Mouse (Mus musculus): ENCODE data around the gene 4933427D14Rik. TPM values are rescaled to one million over a fixed set of nuclear protein-coding genes. Genes with fewer than 3 reads are reported as not detected.

The 4933427D14Rik gene
- 22.8 and 23.5 TPM in 2 replicates for polyA plus RNA-seq (2015; fragmentation: Nextera tagmentation; extraction: Ambion mirVana)

DNA sequence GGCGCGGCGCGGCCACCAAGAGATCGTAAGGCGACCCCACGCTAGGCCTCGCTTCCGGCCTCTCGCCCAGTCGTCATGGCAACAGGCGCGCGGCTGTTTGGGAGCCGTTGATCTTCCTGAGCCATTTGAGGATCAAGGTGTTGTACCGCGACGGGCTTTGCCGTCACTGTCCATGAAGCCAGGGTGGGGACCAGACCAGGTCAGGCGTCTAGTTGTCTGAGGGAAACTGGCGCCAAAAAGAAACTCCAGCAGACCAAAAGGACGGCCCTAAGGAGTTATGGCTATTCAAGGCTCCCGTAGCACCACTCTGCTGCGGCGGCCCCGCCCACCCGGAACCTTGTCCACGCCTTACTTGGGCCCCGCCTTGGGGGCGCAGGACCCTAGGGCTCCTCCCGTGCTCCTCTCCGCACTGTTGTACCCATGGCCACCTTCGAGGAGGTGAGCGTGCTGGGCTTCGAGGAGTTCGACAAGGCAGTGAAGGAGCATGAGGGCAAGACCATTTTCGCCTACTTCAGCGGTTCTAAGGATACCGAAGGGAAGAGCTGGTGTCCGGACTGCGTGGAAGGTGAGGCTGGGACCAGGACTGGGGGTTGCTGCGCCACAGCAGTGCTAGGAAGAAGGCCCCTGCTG lies at the start of gene 4933427D14Rik, which contains the start of gene Txndc17:
Gene 4933427D14Rik, minus strand, starts transcription at position 256 of the 630 bp plus-strand sequence.
Gene Txndc17, plus strand, starts transcription at position 344 of the 630 bp plus-strand sequence.
- Histone ChIP-seq H3K36me3 (peaks cover 28% of the 10 kb centered on the region), H3K4me3 (peak within 1 kb of the TSS; percentile 94), H3K9ac (replicated peaks) (peak within 1 kb of the TSS; percentile 74), H3K27me3 (no peaks in the 10 kb centered on the region), H3K4me2 (replicated peaks) (peak within 1 kb of the TSS; percentile 87), H3K4me1 (peaks cover 41% of the 10 kb centered on the region), H3K9me3 (no peaks in the 10 kb centered on the region), H3K27ac (replicated peaks) (peak within 1 kb of the TSS; percentile 74)
- peak; percentile 92 for ATAC-seq (replicated peaks)
- WGBS: 0% methylated on average over 42 of the region's 42 CpGs

DNA sequence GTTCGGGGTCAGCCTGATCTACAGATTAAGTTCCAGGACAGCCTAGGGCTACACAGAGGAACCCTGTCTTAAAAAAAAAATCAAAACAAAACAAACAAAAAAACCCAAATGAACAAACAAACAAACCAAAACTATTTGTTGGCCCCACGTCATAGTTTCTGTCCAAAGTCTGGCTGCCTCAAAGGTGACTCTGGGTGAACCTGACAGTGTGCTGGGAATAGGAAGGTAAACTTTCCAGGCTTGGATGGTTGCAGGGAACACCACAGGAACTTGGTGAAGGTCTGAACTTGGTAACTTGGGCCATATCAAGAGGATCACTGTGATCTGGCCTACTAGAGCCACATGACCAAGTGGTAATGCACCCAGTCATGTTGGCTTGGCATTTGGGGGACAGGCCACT lies 49.2 kb upstream of the 4933427D14Rik start:
- H3K4me1 ChIP-seq: no peaks in the 10 kb centered on the region
- H3K9me3 ChIP-seq: no peaks in the 10 kb centered on the region
- no peak overlapping the region for H3K4me2 ChIP-seq (replicated peaks)
- 91% methylated on average over 2 of the region's 2 CpGs for WGBS
- no peaks in the 10 kb centered on the region for H3K27me3 ChIP-seq
- no peak overlapping the region for H3K27ac ChIP-seq (replicated peaks)
- ATAC-seq (replicated peaks): no peak
- no peak overlapping the region for H3K4me3 ChIP-seq
- no peak overlapping the region for H3K9ac ChIP-seq (replicated peaks)
- no peaks in the 10 kb centered on the region for H3K36me3 ChIP-seq

DNA sequence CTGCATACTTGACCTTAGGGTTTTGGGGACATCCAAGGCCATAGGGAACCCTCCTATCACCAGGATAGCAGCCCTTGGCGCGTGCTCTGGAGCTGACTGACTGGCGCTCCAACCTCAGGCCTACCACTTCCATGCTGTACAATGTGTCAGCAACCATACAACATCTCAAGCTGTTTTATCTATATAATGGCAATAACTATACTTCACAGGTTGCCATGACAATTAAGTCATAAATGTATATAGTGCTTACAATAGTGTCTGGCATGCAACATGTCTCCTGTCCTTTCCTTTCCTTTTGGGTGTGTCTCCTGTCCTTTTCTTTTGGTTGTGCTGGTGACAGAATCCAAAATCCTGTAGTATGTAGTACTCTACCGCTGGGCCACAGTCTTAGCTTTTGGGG lies 48.4 kb upstream of the 4933427D14Rik start:
- no peak overlapping the region for H3K27ac ChIP-seq (replicated peaks)
- no peak for ATAC-seq (replicated peaks)
- no peaks in the 10 kb centered on the region for H3K4me1 ChIP-seq
- H3K4me3 ChIP-seq: no peak overlapping the region
- H3K27me3 ChIP-seq: no peaks in the 10 kb centered on the region
- H3K9me3 ChIP-seq: no peaks in the 10 kb centered on the region
- H3K9ac ChIP-seq (replicated peaks): no peak overlapping the region
- 95% methylated on average over 4 of the region's 4 CpGs for whole genome bisulfite sequencing
- H3K36me3 ChIP-seq: no peaks in the 10 kb centered on the region
- H3K4me2 ChIP-seq (replicated peaks): no peak overlapping the region

DNA sequence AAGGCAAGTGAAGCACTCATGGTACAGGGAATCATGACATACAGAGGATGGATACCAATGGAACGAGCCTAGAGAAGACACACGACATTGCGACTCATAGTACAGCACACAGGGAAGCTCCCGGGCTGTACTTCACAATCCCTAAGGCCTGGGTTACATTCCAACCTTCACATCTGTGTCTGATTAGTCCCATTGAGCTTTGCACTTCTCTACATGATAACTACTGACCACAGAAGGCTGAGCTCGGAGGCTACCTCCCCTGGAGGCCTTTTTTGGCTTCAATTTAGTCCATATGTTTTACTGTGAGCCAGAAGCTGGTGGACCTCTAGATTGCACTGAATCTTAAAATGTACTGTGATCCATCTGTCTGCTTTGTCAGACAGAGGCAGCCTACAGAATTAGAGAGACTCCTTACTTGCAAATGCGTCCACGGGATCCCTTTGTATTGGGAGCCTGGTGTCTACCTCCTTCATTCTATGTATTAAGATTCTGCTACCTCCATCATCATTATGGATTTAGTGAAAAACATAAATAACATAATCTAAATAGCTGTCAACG lies 38.0 kb upstream of the 4933427D14Rik start:
- no peaks in the 10 kb centered on the region for H3K4me1 ChIP-seq
- no peak overlapping the region for H3K9ac ChIP-seq (replicated peaks)
- no peak overlapping the region for H3K4me2 ChIP-seq (replicated peaks)
- H3K36me3 ChIP-seq: no peaks in the 10 kb centered on the region
- WGBS: 86% methylated on average over 8 of the region's 8 CpGs
- no peak for ATAC-seq (replicated peaks)
- H3K9me3 ChIP-seq: no peaks in the 10 kb centered on the region
- H3K27me3 ChIP-seq: no peaks in the 10 kb centered on the region
- H3K27ac ChIP-seq (replicated peaks): no peak overlapping the region
- no peak overlapping the region for H3K4me3 ChIP-seq

DNA sequence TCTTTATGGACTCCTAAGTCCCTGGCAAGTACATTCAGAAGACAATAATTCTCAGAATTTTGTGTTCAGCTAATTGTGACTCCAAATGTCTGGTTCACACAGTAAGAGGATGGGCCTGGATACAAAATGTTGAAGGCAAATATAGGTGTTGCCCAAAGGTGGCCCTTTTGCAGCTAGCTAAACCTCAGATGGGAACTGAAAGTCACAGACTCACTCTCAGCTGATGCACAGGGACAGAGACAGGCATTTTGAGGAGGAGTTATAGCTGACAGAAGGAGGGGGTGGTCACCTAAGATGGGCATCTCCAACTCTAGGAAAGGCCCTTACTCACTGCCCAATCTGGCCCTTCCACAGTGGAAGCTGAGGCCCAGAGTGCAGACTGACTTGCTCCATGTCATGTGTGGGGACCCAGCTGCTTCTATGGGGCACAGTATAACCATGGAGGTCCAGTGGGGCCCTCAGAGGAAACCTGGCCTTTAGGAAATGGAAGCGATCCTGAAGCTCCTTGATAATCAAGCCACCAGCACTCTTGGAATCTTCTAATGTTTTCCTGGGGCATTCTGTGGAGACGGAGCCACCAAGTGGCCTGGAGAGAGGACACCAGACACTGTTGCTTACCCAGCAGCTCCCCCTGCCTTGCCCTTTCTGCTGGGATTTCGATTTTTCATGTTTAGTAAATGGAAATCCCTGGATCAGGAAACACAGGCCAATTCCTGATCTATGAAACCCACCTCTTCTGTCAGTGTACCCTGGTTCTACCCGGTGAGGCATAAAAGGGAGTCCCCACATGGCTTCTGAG lies 33.0 kb upstream of the 4933427D14Rik start:
- no peak for ATAC-seq (replicated peaks)
- H3K4me2 ChIP-seq (replicated peaks): no peak overlapping the region
- H3K27ac ChIP-seq (replicated peaks): no peak overlapping the region
- no peaks in the 10 kb centered on the region for H3K27me3 ChIP-seq
- 78% methylated on average over 4 of the region's 4 CpGs for WGBS
- no peaks in the 10 kb centered on the region for H3K36me3 ChIP-seq
- H3K4me1 ChIP-seq: no peaks in the 10 kb centered on the region
- no peak overlapping the region for H3K4me3 ChIP-seq
- no peak overlapping the region for H3K9ac ChIP-seq (replicated peaks)
- H3K9me3 ChIP-seq: no peaks in the 10 kb centered on the region

DNA sequence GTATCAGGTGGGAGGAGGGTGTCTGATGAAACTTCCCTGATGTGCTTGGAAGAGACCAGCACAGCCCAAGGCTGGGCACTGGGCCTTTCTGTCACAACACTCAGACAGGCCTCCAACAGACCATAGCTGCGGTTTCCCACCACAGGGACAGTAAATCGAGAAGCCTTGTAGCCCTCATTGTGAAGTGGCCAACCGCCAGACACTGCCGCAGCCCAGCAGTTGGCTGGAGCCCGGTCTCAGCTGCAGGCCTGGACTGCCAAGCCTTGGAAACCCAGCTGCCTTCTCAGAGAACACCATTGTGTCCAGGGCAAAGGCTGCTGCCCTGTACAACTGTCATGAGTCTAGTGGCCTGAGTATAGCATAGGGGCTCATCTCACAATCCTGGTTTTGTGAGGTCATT lies 26.8 kb upstream of the 4933427D14Rik start:
- Histone ChIP-seq H3K27ac (replicated peaks) (no peak overlapping the region), H3K4me3 (no peak overlapping the region), H3K4me1 (no peaks in the 10 kb centered on the region), H3K27me3 (no peaks in the 10 kb centered on the region), H3K9ac (replicated peaks) (no peak overlapping the region), H3K4me2 (replicated peaks) (no peak overlapping the region), H3K9me3 (no peaks in the 10 kb centered on the region), H3K36me3 (no peaks in the 10 kb centered on the region)
- 77% methylated on average over 5 of the region's 5 CpGs for WGBS
- ATAC-seq (replicated peaks): no peak

DNA sequence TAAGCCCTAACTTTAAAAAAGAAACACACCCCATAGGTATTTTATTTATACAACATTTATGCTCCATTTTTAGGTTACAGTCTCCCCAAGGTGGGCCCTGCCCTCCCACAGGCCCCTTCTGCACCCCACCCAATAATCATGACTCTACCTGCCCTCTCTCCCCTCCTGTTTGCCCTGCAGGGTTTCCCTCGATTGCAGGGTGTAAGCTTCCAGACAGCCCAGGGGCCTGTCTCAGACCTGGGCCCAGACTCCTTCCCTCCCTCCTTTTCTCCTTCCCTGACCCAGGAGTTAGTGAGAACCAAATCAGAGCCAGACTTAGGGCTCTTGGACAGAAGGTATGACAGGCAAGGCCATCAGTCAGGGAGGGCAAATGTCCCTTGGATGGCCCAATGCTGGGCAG lies 25.7 kb upstream of the 4933427D14Rik start:
- Histone ChIP-seq H3K27ac (replicated peaks) (no peak overlapping the region), H3K36me3 (no peaks in the 10 kb centered on the region), H3K27me3 (no peaks in the 10 kb centered on the region), H3K9me3 (no peaks in the 10 kb centered on the region), H3K4me2 (replicated peaks) (no peak overlapping the region), H3K9ac (replicated peaks) (no peak overlapping the region), H3K4me1 (no peaks in the 10 kb centered on the region), H3K4me3 (no peak overlapping the region)
- 63% methylated on average over 1 of the region's 1 CpGs for WGBS
- no peak for ATAC-seq (replicated peaks)

DNA sequence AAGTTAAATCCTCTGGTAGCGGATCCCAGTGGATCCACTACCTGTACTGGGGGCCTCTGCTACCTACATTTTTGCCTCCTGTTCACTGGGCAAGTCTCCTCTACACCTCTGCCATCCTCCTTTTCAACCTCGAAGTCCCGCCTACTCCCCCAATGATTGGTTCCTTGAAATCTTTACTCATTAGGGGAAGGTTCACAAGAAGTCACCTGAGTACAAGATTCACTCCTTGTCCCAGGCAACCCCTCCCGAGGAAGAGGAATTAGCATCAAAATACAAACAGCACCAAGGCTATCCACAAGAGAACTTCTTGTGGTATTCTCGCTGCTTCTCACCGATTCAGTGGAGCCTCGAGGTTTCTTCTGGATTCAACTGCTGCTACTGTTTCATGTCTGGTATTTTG lies 24.8 kb upstream of the 4933427D14Rik start:
- no peaks in the 10 kb centered on the region for H3K4me1 ChIP-seq
- no peak overlapping the region for H3K4me3 ChIP-seq
- WGBS: 84% methylated on average over 7 of the region's 7 CpGs
- no peak overlapping the region for H3K27ac ChIP-seq (replicated peaks)
- no peaks in the 10 kb centered on the region for H3K27me3 ChIP-seq
- no peak for ATAC-seq (replicated peaks)
- H3K9me3 ChIP-seq: no peaks in the 10 kb centered on the region
- no peak overlapping the region for H3K9ac ChIP-seq (replicated peaks)
- no peaks in the 10 kb centered on the region for H3K36me3 ChIP-seq
- no peak overlapping the region for H3K4me2 ChIP-seq (replicated peaks)

DNA sequence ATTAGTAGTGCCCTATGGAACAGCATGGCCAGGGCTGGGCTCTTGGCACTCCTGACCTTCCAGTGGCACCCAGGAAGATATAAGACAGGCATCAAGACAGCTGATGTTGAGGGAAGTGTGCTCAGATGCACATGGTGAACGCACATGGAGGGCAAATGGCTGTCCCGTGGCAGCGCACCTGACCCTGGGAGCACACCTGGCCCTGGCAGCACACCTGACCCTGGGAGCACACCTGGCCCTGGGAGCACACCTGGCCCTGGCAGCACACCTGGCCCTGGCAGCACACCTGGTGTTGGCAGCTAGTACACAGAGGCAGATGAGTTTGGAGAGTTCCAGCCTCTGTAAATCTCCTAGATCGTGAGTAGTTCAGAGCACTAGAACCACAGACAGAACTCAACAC lies 21.3 kb upstream of the 4933427D14Rik start:
- Histone ChIP-seq H3K9me3 (no peaks in the 10 kb centered on the region), H3K27ac (replicated peaks) (no peak overlapping the region), H3K4me3 (no peak overlapping the region), H3K27me3 (no peaks in the 10 kb centered on the region), H3K4me1 (peaks cover 8% of the 10 kb centered on the region; the same call in 1 of the 2 replicates), H3K9ac (replicated peaks) (no peak overlapping the region), H3K4me2 (replicated peaks) (no peak overlapping the region), H3K36me3 (no peaks in the 10 kb centered on the region)
- ATAC-seq (replicated peaks): no peak
- 96% methylated on average over 4 of the region's 4 CpGs for WGBS

DNA sequence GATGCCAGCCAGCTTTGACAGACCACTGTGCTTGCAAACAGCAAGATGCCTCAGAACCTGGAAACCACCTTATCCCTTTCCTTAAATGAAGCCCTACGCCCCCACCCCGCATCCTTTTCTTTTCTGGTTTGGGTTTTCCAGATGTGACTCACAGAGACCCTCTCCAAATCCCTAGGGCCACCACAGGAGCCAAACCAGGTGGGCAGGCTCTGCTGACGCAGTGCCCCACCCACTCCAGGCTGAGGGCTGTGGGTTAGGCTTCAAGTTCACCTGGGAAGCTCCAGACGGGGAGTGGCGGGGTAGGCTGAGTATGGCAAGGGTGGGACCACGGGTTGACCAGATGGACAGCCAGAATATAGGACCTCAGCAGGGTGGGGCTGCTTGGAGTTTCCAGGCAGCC lies 19.6 kb upstream of the 4933427D14Rik start:
- peaks cover 8% of the 10 kb centered on the region; the same call in 1 of the 2 replicates for H3K4me1 ChIP-seq
- no peaks in the 10 kb centered on the region for H3K36me3 ChIP-seq
- no peak overlapping the region for H3K9ac ChIP-seq (replicated peaks)
- H3K4me2 ChIP-seq (replicated peaks): no peak overlapping the region
- H3K27ac ChIP-seq (replicated peaks): no peak overlapping the region
- 94% methylated on average over 6 of the region's 6 CpGs for WGBS
- no peaks in the 10 kb centered on the region for H3K9me3 ChIP-seq
- ATAC-seq (replicated peaks): no peak
- H3K27me3 ChIP-seq: no peaks in the 10 kb centered on the region
- no peak overlapping the region for H3K4me3 ChIP-seq

DNA sequence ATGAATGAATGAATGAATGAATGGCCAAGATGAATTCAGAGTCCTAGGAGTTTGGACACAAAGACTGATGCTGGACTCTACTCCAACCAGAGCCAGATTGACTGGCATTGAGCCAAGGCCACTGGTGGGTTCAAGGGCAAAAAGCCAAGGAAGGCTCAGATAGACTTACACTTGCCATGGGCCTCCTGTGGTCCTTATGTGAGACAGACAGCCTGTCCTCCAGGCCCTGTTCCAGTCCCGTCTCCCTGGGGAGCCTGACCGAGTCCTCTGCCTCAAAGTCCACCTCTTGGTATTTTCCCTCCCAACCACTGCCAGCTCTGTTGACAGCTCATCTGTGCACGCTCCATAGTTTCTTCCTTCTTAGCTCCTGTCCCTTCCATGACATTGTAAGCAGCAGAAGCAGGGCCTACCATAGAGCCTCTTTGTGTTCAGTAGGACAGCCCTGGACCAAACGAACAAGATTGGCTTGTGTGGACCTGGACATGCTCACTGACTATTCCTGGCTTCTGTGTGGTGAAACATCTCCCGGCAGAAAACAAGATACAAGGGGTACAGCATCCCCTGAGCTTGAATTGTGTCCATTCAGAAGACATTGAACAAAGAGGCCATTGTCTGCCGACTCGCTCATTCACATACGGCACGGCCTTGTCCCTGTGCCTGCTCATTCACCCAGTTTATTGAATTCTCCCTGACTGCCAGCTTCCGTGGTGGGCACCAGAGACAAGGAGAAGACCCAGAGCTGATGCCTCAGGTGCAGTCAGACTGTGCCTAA lies 18.9 kb upstream of the 4933427D14Rik start:
- no peaks in the 10 kb centered on the region for H3K27me3 ChIP-seq
- H3K4me3 ChIP-seq: no peak overlapping the region
- H3K27ac ChIP-seq (replicated peaks): no peak overlapping the region; the same call in 1 of the 2 replicates
- H3K9ac ChIP-seq (replicated peaks): no peak overlapping the region
- peaks cover 8% of the 10 kb centered on the region; the same call in 1 of the 2 replicates for H3K4me1 ChIP-seq
- H3K4me2 ChIP-seq (replicated peaks): no peak overlapping the region
- H3K36me3 ChIP-seq: no peaks in the 10 kb centered on the region
- no peak for ATAC-seq (replicated peaks)
- WGBS: 21% methylated on average over 10 of the region's 10 CpGs
- H3K9me3 ChIP-seq: no peaks in the 10 kb centered on the region

DNA sequence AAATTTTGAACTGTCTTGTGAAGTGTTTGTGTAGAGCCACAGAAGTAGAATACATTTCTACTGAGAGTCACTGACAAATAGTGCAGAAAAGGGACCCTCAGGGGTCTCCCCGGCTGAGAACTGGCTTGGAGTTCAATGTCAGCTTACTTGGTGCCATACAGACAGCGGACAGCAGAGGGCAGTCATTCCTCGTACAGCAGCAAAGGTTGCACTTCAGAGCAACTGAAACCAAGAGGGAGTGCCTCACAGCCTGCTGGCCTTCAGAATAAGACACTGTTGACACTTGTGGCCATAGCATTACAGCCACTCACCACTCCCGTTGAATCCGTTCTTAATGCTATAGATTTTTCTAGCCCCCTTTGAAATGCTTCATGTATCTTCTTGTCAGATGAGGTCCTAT lies 17.6 kb upstream of the 4933427D14Rik start:
- Histone ChIP-seq H3K9ac (replicated peaks) (no peak overlapping the region), H3K36me3 (no peaks in the 10 kb centered on the region), H3K9me3 (no peaks in the 10 kb centered on the region), H3K4me1 (peaks cover 8% of the 10 kb centered on the region; the same call in 1 of the 2 replicates), H3K27me3 (no peaks in the 10 kb centered on the region), H3K4me3 (no peak overlapping the region), H3K4me2 (replicated peaks) (no peak overlapping the region), H3K27ac (replicated peaks) (no peak overlapping the region)
- no peak for ATAC-seq (replicated peaks)
- WGBS: 11% methylated on average over 5 of the region's 5 CpGs
